Mouse (Mus musculus): ENCODE results near the gene Tmem131.

DNA sequence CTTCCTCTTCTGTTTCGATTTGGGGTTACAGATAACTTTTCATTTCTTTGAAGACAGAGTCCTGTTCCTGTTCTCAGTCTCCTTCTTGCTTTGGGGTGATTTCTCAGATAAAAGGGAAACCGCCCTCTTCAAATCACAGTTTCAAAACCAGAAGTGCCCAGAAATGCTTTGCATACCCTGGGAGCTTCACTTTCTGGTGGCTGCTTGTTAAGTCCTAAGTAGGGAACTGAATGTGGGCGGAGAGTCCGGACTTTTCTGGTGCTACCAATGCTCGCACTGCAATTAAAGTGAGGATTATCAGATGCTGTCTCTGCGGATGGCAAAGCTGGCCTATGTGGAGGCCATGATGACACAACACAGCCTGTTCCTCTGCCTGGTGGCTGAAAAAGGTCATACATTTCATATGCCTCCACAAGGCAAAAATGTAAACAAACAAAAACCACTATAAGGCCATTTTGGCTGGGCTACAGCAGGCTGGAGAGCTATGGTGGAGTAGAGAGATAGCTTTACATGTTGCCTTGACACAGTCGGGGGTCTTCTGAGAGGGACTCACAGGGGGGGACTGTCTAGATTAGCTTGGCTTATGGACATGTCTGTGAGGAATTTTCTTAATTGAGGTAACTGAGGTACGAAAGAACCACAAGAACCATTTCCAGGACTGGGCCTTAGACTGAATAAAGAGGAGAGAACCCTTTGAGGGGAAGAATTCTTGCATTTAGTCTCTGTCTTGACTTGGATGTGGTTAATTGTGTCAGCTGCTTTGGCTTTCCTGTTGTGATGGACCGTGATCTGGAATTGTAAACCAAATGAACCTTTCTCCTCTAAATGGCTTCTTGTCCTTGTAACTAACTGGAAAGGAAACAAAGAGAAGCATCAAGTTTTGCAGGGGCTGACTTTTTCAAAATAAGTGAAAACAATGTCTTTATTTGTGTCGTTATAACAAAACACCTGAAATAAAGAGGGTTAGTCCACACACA, 44.0 kb upstream of the Tmem131 start:
- TF ChIP-seq CTCF (IDR thresholded peaks at IDR 0.05; ENCODE audit: borderline replicate concordance, insufficient read depth, low read length), result no peak
- no peak for TF ChIP-seq POLR2A (IDR thresholded peaks at IDR 0.05; ENCODE audit: low read depth, low read length)
